Mouse (Mus musculus) megakaryocyte, adult 5-6 weeks (primary cell): ENCODE results near the gene Pbxip1. TPM values are rescaled to one million over a fixed set of nuclear protein-coding genes. Genes with fewer than 3 reads are reported as not detected.

Experiments
- ATAC-seq: 2 replicates; pipeline ENCODE4 v1.8.0; 2016; ENCODE audit warnings: mild to moderate bottlenecking, inconsistent platforms; ENCODE audit not compliant: poor library complexity, severe bottlenecking
- total RNA-seq, 2 experiments: library from RNA; stranded (forward) in 1 of 2; stranded (reverse) in 1 of 2; fragments of 153-499, 151-499 nt in 1 of 2; fragments of 221-1000, 200-1000 nt in 1 of 2; gene quantifications; 2 replicates each; pipeline versions ENCODE4 v1.2.3 to v1.2.4; 2015 to 2017

Pbxip1 gene
- total RNA-seq, 2 experiments from 2014 or later, result 15.5 to 39.6 TPM

DNA sequence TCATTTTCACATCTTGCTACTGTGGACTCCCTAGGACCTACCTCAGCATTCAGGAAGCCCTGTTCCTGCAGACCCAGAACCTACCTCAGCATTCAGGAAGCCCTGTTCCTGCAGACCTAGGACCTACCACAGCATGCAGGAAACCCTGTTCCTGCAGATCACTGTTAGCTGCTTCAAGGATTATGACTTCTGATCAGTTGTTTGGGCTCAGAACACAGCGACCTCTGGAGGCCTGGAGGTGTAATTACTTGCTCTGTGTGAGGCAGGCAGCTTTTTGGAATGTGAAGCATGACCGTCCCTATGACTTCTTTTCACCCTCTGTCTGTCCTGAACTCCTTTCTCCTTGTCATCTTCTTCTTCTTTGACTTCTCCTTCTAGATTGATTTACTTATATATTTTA is 45.0 kb downstream of the Pbxip1 start:
- peak; percentile 64 for ATAC-seq

DNA sequence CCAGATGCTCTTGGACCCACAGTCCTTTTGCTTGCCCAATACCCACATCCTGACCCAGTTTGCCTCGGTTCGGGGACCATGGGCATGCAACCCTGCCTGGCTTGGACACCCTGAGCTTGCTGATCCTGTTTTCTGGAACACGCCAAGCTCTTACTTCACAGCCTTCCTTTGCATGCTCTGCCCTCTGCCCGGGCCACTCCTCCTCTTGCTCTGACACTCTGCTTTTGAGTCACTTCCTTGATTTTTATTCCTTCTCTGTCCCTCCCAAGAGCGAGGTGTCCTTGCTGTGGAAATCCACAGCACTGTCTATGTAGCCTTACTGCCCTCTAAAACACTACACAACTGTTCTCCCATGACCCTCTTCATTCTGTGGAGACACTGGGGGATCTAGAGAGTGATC is 45.7 kb downstream of the Pbxip1 start:
- no peak for ATAC-seq

DNA sequence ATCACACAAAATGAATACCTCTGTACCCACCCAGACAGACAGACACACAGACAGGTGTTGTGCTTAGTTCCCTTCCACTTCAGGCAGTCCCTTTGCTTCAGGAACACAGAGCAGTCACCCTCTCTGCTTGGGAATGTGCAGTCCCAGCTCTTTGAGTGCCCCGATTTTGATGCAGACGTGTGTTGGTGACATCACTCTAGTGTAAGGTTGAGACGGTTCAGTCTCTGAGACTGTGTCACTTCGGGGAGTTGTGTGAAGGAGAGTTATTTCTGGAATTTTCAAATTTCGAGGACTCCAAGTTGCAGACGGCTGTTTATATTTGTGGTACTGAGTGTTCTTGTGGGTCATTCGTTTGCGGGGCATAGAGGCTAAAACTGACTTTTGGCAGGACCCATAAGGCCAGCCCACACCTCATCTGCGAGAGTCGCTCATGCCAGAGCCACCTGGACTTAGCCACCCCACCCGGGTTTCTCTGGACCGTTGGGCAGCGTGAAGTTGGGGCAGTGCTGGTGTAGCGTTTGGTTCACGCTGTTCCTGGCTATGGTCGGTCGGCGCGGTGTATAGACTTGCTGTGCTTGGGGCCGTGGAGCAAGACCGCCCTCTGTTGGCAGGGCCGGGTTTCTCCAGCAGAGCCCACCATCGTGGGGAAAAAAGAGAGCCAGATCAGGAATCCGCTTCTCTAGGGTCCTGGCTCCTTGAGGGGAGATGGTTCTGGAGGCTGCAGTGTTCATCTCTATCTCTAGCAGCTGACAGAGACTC is 48.4 kb downstream of the Pbxip1 start:
- ATAC-seq, result peak; percentile 99

DNA sequence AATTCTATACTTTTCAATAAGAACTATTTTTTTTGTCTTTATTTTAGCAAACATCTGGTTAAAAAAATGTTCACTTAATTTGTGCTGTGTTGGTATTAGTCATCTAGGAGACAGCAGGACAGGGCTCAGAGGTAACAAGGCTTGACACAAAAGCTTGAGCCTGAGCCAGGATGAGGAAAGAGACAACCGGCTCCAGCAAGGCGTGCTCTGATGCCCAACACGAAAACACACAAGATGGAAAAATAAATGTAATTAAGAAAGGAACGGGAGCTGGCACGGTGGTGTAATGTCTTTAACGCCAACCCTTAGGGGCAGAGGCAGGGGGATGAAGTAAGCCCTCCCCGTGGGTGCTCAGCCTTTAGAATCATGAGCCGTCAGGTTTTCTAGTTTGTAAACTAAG is 49.6 kb downstream of the Pbxip1 start:
- no peak for ATAC-seq

DNA sequence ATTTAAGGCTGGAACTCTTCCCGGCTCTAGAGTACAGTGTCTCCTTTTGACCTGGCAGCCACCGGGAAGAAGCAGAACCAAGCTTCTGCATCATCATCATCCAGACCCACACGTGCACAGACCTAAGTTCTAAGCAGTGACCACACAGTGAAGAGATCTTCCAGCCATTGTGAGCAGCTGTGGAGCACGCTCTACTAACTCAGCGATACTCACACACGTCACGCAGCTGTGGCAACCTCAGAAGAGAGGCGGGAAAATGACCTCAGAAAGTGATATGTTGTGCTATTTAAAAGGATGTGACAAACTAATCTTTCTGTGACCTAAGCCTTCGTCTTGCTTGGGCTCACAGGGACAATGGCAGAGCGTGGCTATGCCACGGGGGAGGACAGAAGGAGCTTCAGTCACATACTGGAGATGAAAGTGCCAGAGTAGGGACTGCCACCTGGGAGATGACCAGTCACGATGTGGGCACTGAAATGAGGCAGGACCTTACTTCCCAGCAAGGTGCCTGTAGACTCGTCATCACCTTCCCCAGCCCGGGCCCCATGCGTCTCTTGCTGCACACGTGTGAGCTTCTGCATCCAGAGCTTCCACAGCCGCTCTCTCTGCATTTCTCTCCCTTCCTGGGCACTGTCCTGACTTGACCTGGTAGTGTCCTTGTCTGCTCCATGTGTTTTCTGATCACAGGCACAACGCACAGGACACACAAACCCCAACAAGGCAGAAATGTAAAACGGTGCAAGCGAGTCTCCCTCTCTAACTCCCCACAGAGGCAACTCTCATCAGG is 50.6 kb downstream of the Pbxip1 start:
- no peak for ATAC-seq

DNA sequence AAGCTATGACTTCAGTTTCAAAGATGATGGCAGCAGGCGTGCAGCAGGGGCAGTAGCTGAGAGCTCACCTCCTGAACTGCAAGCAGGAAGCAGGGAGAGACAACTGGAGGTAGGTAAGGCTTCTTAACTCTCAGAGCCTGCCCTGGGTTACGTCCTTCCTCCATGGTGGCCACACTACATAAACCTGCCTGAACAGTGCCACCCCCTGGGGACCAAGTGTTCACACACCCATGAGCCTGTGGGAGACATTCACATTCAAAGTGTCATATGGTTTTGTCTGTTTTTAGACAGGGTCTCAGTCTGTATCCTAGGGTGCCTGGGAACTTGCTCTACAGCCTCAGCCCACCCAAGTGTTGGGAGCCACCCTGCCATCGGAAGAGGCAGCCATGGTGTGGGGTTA is 54.3 kb downstream of the Pbxip1 start:
- no peak for ATAC-seq

DNA sequence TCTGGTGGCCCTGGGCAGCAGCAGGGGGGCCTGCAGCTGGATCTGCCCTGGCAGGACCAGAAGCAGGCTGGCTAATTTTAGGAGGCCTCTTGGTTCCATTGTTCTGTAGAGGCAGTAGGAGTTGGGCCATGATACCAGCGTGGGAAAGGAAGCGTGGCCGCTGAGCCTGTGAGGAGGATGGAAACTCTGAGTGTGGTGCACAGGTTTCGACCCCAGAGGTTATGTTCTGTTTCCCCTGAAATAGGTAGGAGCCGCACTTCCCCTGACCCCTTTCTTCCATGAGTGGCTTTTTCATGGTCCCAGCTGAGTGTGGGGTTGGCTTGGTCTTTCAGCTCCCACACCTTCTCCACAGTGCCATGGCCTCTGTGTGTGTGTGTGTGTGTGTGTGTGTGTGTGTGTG is 55.1 kb downstream of the Pbxip1 start:
- no peak for ATAC-seq

DNA sequence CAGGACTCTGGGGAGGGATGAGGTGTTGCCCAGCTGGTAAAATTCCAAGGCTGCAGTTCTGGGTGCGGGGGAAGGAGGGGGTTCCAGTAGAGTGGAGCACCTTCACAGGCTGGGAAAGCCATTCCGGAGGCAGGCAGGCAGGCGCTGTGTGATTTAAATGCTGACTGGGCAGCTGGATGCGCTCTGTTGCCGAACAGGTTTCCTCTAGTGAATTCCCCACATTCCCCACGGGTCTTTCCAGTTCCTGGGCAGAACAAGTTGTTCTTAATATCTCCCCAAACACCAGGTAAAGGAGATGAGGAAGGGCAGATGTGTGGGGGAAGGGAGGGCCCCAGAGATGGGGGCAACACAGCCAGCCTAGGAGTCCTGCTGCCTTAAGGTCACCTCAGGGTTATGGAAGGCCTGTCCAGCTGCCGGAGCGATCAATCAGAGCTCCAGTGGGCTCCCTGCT is 56.2 kb downstream of the Pbxip1 start:
- ATAC-seq, result no peak

DNA sequence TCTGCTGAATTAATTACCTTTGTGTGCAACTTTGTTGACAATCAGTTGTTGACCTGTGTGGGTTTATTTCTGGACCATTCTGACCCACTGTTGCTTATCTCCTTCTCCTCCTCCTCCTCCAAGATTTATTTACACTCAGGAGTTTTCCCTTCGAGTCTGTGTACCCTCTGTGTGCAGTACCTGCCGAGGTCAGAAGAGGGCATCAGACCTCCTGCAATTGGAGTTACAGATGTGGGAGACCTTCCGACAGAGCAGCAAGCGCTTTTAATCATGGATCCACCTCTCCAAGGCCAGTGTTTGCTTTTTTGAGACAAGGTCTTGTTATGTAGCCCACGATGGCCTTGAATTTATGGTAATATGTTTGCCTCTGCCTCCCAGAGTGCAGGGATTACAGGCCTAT is 58.1 kb downstream of the Pbxip1 start:
- no peak for ATAC-seq

DNA sequence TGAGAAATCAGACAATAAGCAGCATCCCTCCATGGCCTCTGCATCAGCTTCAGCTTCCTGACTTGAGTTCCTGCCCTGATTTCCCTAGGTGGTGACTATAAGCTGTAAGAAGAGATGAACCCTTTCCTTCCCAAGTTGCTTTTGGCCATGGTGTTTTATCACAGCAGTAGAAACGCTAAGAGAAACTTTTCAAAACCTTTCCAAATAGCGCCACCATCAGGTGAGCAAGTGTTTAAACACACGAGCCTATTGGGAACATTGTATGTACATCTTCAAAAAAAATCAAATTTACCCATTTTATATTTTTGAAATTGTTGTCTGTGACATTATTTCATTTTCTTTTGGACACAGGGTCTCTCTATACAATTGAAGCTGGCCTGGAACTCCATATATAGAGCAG is 59.9 kb downstream of the Pbxip1 start:
- no peak for ATAC-seq

DNA sequence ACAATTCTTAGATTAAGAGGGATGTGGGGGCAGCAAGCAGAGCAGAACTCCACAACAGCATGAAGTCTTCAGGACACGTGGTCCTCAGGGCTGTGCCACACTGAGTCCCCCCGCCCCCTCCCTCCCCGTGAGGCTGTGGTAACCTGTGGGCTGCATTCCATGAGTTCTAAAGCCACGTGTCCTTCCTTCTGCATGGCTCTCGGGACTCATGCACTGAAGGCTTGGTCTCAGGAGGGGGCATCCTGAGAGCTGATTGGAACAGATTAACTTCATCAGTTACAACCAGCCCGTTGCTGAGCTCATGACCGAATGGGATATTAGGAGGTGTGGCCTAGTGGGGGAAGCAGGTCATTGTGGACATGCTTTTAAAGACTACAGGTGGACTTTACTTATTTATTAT is 63.2 kb downstream of the Pbxip1 start:
- ATAC-seq, result no peak

Other genes with a start within 250 kb of the Pbxip1 start
- gene Gba, start 233.8 kb upstream of the Pbxip1 start, total RNA-seq (2015), result 77.6 and 78.1 TPM in 2 replicates
- 71.1 and 79.5 TPM in 2 replicates for gene Gba, start 233.8 kb upstream of the Pbxip1 start, total RNA-seq (2017)
- 0.07 TPM in 1 of 2 replicates, not detected in the other for gene Thbs3, start 221.5 kb upstream of the Pbxip1 start, total RNA-seq (2015)
- 0.12 and 0.70 TPM in 2 replicates for gene Thbs3, start 221.5 kb upstream of the Pbxip1 start, total RNA-seq (2017)
- gene Mtx1, start 209.6 kb upstream of the Pbxip1 start, total RNA-seq (2015), result 49.5 and 57.8 TPM in 2 replicates
- gene Mtx1, start 209.6 kb upstream of the Pbxip1 start, total RNA-seq (2017), result 41.8 and 45.3 TPM in 2 replicates
- 0.25 and 0.58 TPM in 2 replicates for gene Muc1, start 207.6 kb upstream of the Pbxip1 start, total RNA-seq (2015)
- 0.18 TPM in 1 of 2 replicates, not detected in the other for gene Muc1, start 207.6 kb upstream of the Pbxip1 start, total RNA-seq (2017)
- 142 and 167 TPM in 2 replicates for gene Krtcap2, start 190.7 kb upstream of the Pbxip1 start, total RNA-seq (2015)
- gene Krtcap2, start 190.7 kb upstream of the Pbxip1 start, total RNA-seq (2017), result 159 and 189 TPM in 2 replicates
- 0.39 and 0.80 TPM in 2 replicates for gene Trim46, start 190.4 kb upstream of the Pbxip1 start, total RNA-seq (2015)
- gene Trim46, start 190.4 kb upstream of the Pbxip1 start, total RNA-seq (2017), result 0.55 TPM in 1 of 2 replicates, not detected in the other
- gene Dpm3, start 177.3 kb upstream of the Pbxip1 start, total RNA-seq (2015), result 84.6 and 95.5 TPM in 2 replicates
- 72.1 and 82.3 TPM in 2 replicates for gene Dpm3, start 177.3 kb upstream of the Pbxip1 start, total RNA-seq (2017)
- 42.9 and 68.4 TPM in 2 replicates for gene Slc50a1, start 166.1 kb upstream of the Pbxip1 start, total RNA-seq (2015)
- gene Slc50a1, start 166.1 kb upstream of the Pbxip1 start, total RNA-seq (2017), result 31.5 and 52.2 TPM in 2 replicates
- not detected in 2 replicates for gene Efna1, start 155.6 kb upstream of the Pbxip1 start, total RNA-seq (2015)
- not detected in 2 replicates for gene Efna1, start 155.6 kb upstream of the Pbxip1 start, total RNA-seq (2017)
- not detected in 2 replicates for gene Efna3, start 113.7 kb upstream of the Pbxip1 start, total RNA-seq (2015)
- not detected in 2 replicates for gene Efna3, start 113.7 kb upstream of the Pbxip1 start, total RNA-seq (2017)
- 0.16 and 0.33 TPM in 2 replicates for gene Efna4, start 98.7 kb upstream of the Pbxip1 start, total RNA-seq (2015)
- not detected in 2 replicates for gene Efna4, start 98.7 kb upstream of the Pbxip1 start, total RNA-seq (2017)
- 107 and 135 TPM in 2 replicates for gene Adam15, start 86.7 kb upstream of the Pbxip1 start, total RNA-seq (2015)
- 100 and 124 TPM in 2 replicates for gene Adam15, start 86.7 kb upstream of the Pbxip1 start, total RNA-seq (2017)
- gene Dcst2, start 74.7 kb upstream of the Pbxip1 start, total RNA-seq (2015), result not detected in 2 replicates
- gene Dcst2, start 74.7 kb upstream of the Pbxip1 start, total RNA-seq (2017), result not detected in 2 replicates
- 0.14 TPM in 1 of 2 replicates, not detected in the other for gene Dcst1, start 71.5 kb upstream of the Pbxip1 start, total RNA-seq (2015)
- not detected in 2 replicates for gene Dcst1, start 71.5 kb upstream of the Pbxip1 start, total RNA-seq (2017)
- gene Zbtb7b, start 41.9 kb upstream of the Pbxip1 start, total RNA-seq (2015), result 38.9 and 41.1 TPM in 2 replicates
- 63.8 and 71.3 TPM in 2 replicates for gene Zbtb7b, start 41.9 kb upstream of the Pbxip1 start, total RNA-seq (2017)
- gene Lenep, start 33.9 kb upstream of the Pbxip1 start, total RNA-seq (2015), result 1.6 and 2.3 TPM in 2 replicates
- gene Lenep, start 33.9 kb upstream of the Pbxip1 start, total RNA-seq (2017), result 0.37 and 0.44 TPM in 2 replicates
- gene Flad1, start 24.8 kb upstream of the Pbxip1 start, total RNA-seq (2015), result 9.7 and 11.6 TPM in 2 replicates
- gene Flad1, start 24.8 kb upstream of the Pbxip1 start, total RNA-seq (2017), result 10.8 and 11.8 TPM in 2 replicates
- gene Cks1b, start 18.3 kb upstream of the Pbxip1 start, total RNA-seq (2015), result 157 and 174 TPM in 2 replicates
- gene Cks1b, start 18.3 kb upstream of the Pbxip1 start, total RNA-seq (2017), result 126 and 134 TPM in 2 replicates
- gene Shc1, start 18.3 kb upstream of the Pbxip1 start, total RNA-seq (2015), result 42.9 and 51.6 TPM in 2 replicates
- gene Shc1, start 18.3 kb upstream of the Pbxip1 start, total RNA-seq (2017), result 52.4 and 55.1 TPM in 2 replicates
- gene Pygo2, start 6.5 kb upstream of the Pbxip1 start, total RNA-seq (2015), result 23.2 and 28.2 TPM in 2 replicates
- 11.2 and 18.2 TPM in 2 replicates for gene Pygo2, start 6.5 kb upstream of the Pbxip1 start, total RNA-seq (2017)
- gene Pmvk, start 17.8 kb downstream of the Pbxip1 start, total RNA-seq (2015), result 13.7 and 14.2 TPM in 2 replicates
- gene Pmvk, start 17.8 kb downstream of the Pbxip1 start, total RNA-seq (2017), result 16.2 and 22.4 TPM in 2 replicates
- gene Kcnn3, start 83.5 kb downstream of the Pbxip1 start, total RNA-seq (2015), result not detected in 2 replicates
- gene Kcnn3, start 83.5 kb downstream of the Pbxip1 start, total RNA-seq (2017), result not detected in 2 replicates